Mouse (Mus musculus) cerebellum, postnatal 10 days (tissue): ENCODE data around the gene Vat1l.
A peak's percentile ranks its signal among the peaks of the same experiment; 100 is the strongest.

Experiments
- DNase-seq, 2 experiments: peaks; one replicate each; pipeline ENCODE4 v3.0.0; 2021; ENCODE audit warnings: mixed read lengths in 2 of 2

The Vat1l gene

GRCm38 (mm10) chr8:114399273-114399672, 193.9 kb downstream of the Vat1l start:
- no peak for DNase-seq

GRCm38 (mm10) chr8:114401679-114402078, 196.3 kb downstream of the Vat1l start:
- DNase-seq, result no peak

GRCm38 (mm10) chr8:114411421-114411820, 206.0 kb downstream of the Vat1l start:
- no peak for DNase-seq

- DNase-seq, result peak; percentile 20 to 35
Observed at GRCm38 (mm10) chr8:114417786-114418185, 212.4 kb downstream of the Vat1l start, which contains the start of gene Clec3a. Gene Clec3a, plus strand, starts transcription at chr8:114418086.

GRCm38 (mm10) chr8:114418486-114418885, 213.1 kb downstream of the Vat1l start:
- DNase-seq, result no peak

GRCm38 (mm10) chr8:114418904-114419303, 213.5 kb downstream of the Vat1l start:
- no peak for DNase-seq

GRCm38 (mm10) chr8:114421544-114421943, 216.1 kb downstream of the Vat1l start:
- no peak for DNase-seq
